Mouse (Mus musculus) layer of hippocampus, adult 9-11 months (tissue): ENCODE measurements around the gene Ddx39.

Experiments
- DNase-seq: peaks from one replicate; pipeline ENCODE4 v3.0.0; 2022

The Ddx39 gene

GRCm38 (mm10) chr8:83770669-83771068 is 55.7 kb downstream of the Ddx39 start:
- DNase-seq, result no peak

GRCm38 (mm10) chr8:83771791-83772190 is 56.8 kb downstream of the Ddx39 start:
- DNase-seq, result no peak

- DNase-seq, result peak; percentile 19
These were observed 57.9 kb downstream of the Ddx39 start for GRCm38 (mm10) chr8:83772701-83773451.

- no peak for DNase-seq
These were observed 58.5 kb downstream of the Ddx39 start for GRCm38 (mm10) chr8:83773452-83773846.

GRCm38 (mm10) chr8:83774221-83774620 is 59.2 kb downstream of the Ddx39 start:
- DNase-seq, result no peak
